Mouse (Mus musculus): ENCODE results near the gene 2610528J11Rik. TPM values are rescaled to one million over a fixed set of nuclear protein-coding genes. Genes with fewer than 3 reads are reported as not detected.

Gene 2610528J11Rik
- polyA plus RNA-seq, 1 experiment from 2014 or later = not detected

DNA sequence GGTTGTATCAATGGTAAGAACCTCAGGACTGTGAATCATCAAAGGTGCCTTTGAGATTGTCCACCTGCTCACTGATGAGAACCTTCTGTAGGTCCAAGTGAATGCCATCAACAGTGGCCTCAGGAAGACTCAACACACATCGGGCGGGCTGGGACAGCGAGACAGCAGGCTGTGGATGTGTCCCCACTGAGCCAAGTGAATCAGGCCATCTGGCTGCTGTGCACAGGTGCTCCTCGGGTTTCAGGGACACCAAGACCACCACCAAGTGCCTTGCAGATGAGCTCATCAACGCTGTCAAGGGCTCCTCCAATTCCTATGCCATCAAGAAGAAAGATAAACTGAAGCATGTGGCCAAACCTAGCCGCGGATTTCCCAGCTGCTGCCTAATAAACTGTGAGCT is 4.6 kb upstream of the 2610528J11Rik start:
- no peaks in the 10 kb centered on the region for H3K36me3 ChIP-seq
- no peak overlapping the region for H3K9ac ChIP-seq
- 89% methylated on average over 7 of the region's 7 CpGs for WGBS
- H3K4me1 ChIP-seq (replicated peaks) = peaks cover 5% of the 10 kb centered on the region
- H3K4me3 ChIP-seq = no peak overlapping the region
- no peak overlapping the region for H3K27ac ChIP-seq (replicated peaks)
- H3K4me2 ChIP-seq = no peak overlapping the region
- ATAC-seq (ENCODE audit: low read depth) = no peak
- no peaks in the 10 kb centered on the region for H3K27me3 ChIP-seq
- no peaks in the 10 kb centered on the region for H3K9me3 ChIP-seq

DNA sequence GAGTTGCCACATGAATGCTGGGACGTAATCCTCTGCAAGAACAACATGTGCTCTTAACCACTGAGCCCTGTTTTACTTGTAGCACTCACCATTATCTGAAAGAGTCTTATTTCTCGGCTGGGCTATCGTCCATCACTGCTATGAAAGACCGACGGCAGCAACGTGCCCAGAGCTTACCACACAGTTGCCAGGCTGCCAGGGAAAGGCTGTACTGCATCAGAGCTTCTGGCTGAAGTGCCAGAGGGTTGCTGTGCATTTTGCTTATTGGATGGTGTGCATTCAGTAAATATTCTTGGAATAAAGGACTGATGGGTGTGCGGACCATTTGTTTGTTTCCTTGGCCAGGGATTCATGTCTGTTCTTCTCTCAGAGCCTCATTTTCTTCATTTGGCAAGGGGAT is 2.8 kb upstream of the 2610528J11Rik start:
- 59% methylated on average over 7 of the region's 7 CpGs for WGBS

GRCm38 (mm10) chr4:118525779-118526178 is 1.0 kb upstream of the 2610528J11Rik start:
- Histone ChIP-seq H3K36me3 (no peaks in the 10 kb centered on the region), H3K4me1 (replicated peaks) (no peaks in the 10 kb centered on the region), H3K9ac (no peak overlapping the region), H3K27me3 (no peaks in the 10 kb centered on the region), H3K9me3 (no peaks in the 10 kb centered on the region), H3K4me2 (no peak overlapping the region), H3K27ac (replicated peaks) (no peak overlapping the region), H3K4me3 (no peak overlapping the region)
- WGBS = 78% methylated on average over 3 of the region's 3 CpGs
- ATAC-seq (ENCODE audit: low read depth) = no peak

More for the DNA sequence above, 2.8 kb upstream of the 2610528J11Rik start:
- Histone ChIP-seq H3K27ac (replicated peaks) (no peak overlapping the region), H3K36me3 (no peaks in the 10 kb centered on the region), H3K9me3 (no peaks in the 10 kb centered on the region), H3K27me3 (no peaks in the 10 kb centered on the region), H3K4me2 (no peak overlapping the region), H3K9ac (no peak overlapping the region), H3K4me1 (replicated peaks) (no peaks in the 10 kb centered on the region), H3K4me3 (no peak overlapping the region)
- no peak for ATAC-seq (ENCODE audit: low read depth)

DNA sequence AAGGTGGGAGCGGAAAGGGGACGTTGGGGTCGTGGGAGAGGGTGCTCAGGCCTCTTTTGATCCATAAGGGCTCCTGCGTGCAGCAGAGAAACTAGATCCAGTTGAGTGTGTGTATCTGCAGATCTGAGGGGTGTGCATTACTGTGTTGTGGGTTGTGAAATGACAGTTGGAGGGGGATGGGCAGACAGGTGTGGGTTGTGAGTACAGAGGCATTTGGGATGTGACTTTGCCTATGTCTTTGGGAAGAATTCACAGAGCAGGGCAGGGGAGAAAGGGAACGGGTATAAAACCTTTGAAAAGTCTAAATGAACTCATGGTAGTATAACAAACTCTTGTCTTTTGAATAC is 509 bp downstream of the 2610528J11Rik start:
- no peak overlapping the region for H3K27ac ChIP-seq (replicated peaks)
- H3K4me2 ChIP-seq = no peak overlapping the region
- no peak overlapping the region for H3K4me3 ChIP-seq
- H3K9ac ChIP-seq = no peak overlapping the region
- no peaks in the 10 kb centered on the region for H3K4me1 ChIP-seq (replicated peaks)
- H3K27me3 ChIP-seq = no peaks in the 10 kb centered on the region
- no peaks in the 10 kb centered on the region for H3K9me3 ChIP-seq
- WGBS = 55% methylated on average over 5 of the region's 5 CpGs
- ATAC-seq (ENCODE audit: low read depth) = no peak
- H3K36me3 ChIP-seq = no peaks in the 10 kb centered on the region

- H3K4me2 ChIP-seq = no peak overlapping the region
These were observed 921 bp downstream of the 2610528J11Rik start for GRCm38 (mm10) chr4:118527720-118528119.

DNA sequence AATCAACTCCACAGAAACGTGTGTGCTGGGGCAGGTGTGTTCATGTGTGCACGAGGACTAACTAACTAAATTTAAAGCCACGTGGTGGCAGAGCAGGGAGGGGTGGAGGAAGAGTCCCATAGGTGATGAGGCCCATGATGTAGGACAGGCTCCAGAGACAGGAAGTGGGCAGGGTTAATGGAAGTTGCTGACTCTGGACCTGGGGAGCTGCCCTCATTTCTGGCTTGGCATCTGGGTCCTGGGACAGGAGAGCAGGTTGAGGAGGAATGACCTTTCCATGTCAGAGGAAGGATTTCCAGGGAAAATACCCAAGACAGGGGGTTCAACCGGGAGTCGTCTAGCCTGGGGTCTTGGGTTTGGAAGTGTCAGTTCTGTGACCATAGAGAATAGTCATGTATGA is 5.9 kb downstream of the 2610528J11Rik start:
- 80% methylated on average over 5 of the region's 5 CpGs for WGBS
- Histone ChIP-seq H3K9me3 (no peaks in the 10 kb centered on the region), H3K27ac (replicated peaks) (no peak overlapping the region), H3K4me3 (no peak overlapping the region), H3K36me3 (no peaks in the 10 kb centered on the region), H3K4me2 (no peak overlapping the region), H3K9ac (no peak overlapping the region), H3K4me1 (replicated peaks) (no peaks in the 10 kb centered on the region), H3K27me3 (no peaks in the 10 kb centered on the region)
- no peak for ATAC-seq (ENCODE audit: low read depth)

More at GRCm38 (mm10) chr4:118527720-118528119, 921 bp downstream of the 2610528J11Rik start:
- 85% methylated on average over 6 of the region's 6 CpGs for WGBS
- Histone ChIP-seq H3K4me1 (replicated peaks) (no peaks in the 10 kb centered on the region), H3K36me3 (no peaks in the 10 kb centered on the region), H3K27ac (replicated peaks) (no peak overlapping the region), H3K9me3 (no peaks in the 10 kb centered on the region), H3K4me3 (no peak overlapping the region), H3K27me3 (no peaks in the 10 kb centered on the region), H3K9ac (no peak overlapping the region)
- ATAC-seq (ENCODE audit: low read depth) = no peak

DNA sequence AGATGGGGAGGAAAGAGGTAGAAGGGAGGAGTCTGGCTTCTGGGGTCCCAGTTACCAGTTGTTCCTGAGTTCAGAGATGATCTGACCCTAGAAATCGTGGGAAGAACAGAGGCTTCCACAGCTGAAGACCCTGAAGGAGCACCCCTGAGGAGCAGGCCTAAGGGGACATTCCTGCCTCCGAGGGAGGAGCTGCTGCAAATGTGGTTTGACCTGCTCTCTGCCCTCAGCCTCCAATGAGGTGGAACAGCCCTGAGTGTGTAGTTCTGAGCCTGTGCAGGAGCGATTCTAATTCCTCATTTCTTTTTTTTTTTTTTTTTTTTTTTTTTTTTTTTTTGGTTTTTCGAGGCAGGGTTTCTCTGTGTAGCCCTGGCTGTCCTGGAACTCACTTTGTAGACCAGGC is 6.4 kb downstream of the 2610528J11Rik start:
- Histone ChIP-seq H3K4me3 (no peak overlapping the region), H3K9me3 (no peaks in the 10 kb centered on the region), H3K27me3 (no peaks in the 10 kb centered on the region), H3K36me3 (no peaks in the 10 kb centered on the region), H3K27ac (replicated peaks) (no peak overlapping the region), H3K4me2 (no peak overlapping the region), H3K4me1 (replicated peaks) (no peaks in the 10 kb centered on the region), H3K9ac (no peak overlapping the region)
- ATAC-seq (ENCODE audit: low read depth) = no peak
- WGBS = 71% methylated on average over 3 of the region's 4 CpGs

DNA sequence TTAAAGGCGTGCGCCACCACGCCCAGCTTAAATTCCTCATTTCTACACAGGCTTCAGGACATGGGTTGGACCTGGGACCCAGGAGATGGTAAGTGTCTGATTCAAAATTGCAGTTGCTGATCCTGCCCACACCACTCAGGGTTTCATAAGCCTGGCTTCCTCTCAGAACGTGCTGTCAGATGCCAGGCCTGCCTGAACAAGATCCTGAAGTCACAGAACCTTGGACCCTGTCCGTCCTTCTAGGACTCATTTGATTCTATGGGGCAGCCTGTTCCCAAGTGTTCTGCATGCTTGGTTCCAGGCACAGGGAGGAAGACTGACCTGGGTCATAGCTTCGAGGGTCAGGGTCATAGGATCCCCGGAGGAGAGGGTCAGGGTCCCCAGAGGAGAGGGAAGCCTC is 6.8 kb downstream of the 2610528J11Rik start:
- Histone ChIP-seq H3K4me2 (no peak overlapping the region), H3K27me3 (no peaks in the 10 kb centered on the region), H3K9ac (no peak overlapping the region), H3K36me3 (no peaks in the 10 kb centered on the region), H3K9me3 (no peaks in the 10 kb centered on the region), H3K4me3 (no peak overlapping the region), H3K4me1 (replicated peaks) (no peaks in the 10 kb centered on the region), H3K27ac (replicated peaks) (no peak overlapping the region)
- ATAC-seq (ENCODE audit: low read depth) = no peak
- WGBS = 85% methylated on average over 7 of the region's 7 CpGs

DNA sequence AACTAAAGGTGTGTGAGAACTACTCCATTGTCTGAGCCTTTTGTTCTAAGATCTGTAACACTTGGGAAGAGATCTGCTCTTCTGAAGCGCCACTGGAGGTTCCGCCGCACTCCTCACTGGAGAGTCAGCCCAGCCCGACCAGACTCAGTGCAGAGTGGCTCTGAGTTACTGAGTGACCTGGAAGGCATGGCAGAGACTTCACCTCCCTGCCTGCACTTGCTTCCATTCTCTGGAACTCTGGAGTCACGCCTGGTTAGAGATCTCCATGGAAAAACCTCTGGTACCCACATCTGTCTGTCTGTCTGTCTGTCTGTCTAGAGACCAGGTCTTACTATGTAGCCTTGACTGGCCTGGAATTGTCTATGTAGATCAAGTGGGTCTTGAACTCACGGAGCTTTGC is 8.8 kb downstream of the 2610528J11Rik start:
- Histone ChIP-seq H3K4me3 (no peak overlapping the region), H3K36me3 (no peaks in the 10 kb centered on the region), H3K9me3 (no peaks in the 10 kb centered on the region), H3K4me1 (replicated peaks) (no peaks in the 10 kb centered on the region), H3K9ac (no peak overlapping the region), H3K4me2 (no peak overlapping the region), H3K27me3 (no peaks in the 10 kb centered on the region), H3K27ac (replicated peaks) (no peak overlapping the region)
- no peak for ATAC-seq (ENCODE audit: low read depth)
- 81% methylated on average over 6 of the region's 6 CpGs for WGBS

- H3K9ac ChIP-seq = no peak overlapping the region
- H3K4me1 ChIP-seq (replicated peaks) = no peaks in the 10 kb centered on the region
- H3K27ac ChIP-seq (replicated peaks) = no peak overlapping the region
- no peaks in the 10 kb centered on the region for H3K9me3 ChIP-seq
- H3K27me3 ChIP-seq = peaks cover 9% of the 10 kb centered on the region; the same call in 1 of the 2 replicates
- H3K36me3 ChIP-seq = no peaks in the 10 kb centered on the region
- no peak overlapping the region for H3K4me2 ChIP-seq
- WGBS = 55% methylated on average over 6 of the region's 6 CpGs
- no peak overlapping the region for H3K4me3 ChIP-seq
- ATAC-seq (ENCODE audit: low read depth) = no peak
These were observed 11.0 kb downstream of the 2610528J11Rik start for GRCm38 (mm10) chr4:118537801-118538200.

- Histone ChIP-seq H3K27me3 (peaks cover 14% of the 10 kb centered on the region; the same call in 1 of the 2 replicates), H3K4me2 (no peak overlapping the region), H3K36me3 (no peaks in the 10 kb centered on the region), H3K4me1 (replicated peaks) (peaks cover 12% of the 10 kb centered on the region), H3K9ac (no peak overlapping the region), H3K4me3 (no peak overlapping the region), H3K27ac (replicated peaks) (no peak overlapping the region), H3K9me3 (no peaks in the 10 kb centered on the region)
- 8% methylated on average over 10 of the region's 10 CpGs for WGBS
- ATAC-seq (ENCODE audit: low read depth) = no peak
These were observed 13.1 kb downstream of the 2610528J11Rik start for GRCm38 (mm10) chr4:118539904-118540303.

DNA sequence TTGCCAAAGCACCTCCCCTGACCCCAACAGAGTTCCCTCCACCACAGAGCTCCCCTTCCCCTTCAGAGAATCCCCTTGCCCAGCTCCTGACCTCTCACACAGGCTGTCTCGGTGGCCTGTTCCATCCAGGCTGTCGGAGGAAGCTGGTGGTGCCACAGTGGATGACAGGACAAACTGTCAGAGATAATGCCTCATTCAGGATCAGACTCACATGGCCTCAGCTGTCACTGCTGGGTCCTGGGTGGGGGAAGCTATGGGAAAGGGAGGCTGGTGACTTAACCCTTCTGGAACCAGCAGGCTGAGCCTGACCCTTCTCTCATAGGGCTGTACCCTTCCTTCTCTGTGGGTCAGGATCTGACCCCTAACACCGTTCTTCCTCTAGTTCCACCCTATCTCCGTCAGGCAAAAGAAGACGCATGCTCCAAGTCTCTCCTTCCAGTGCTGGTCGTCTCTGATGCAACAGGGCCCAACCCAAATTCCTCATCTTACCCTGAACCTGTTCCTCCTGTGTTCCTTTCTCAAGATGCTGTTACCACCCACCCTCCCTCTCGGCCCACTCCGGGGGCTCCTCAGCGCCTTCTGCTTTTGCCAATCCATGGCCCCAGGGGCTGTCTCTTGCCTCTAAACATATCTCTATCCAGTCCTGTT is 15.8 kb downstream of the 2610528J11Rik start:
- Histone ChIP-seq H3K9ac (no peak overlapping the region), H3K4me1 (replicated peaks) (peaks cover 12% of the 10 kb centered on the region), H3K4me3 (no peak overlapping the region), H3K27me3 (peaks cover 14% of the 10 kb centered on the region; the same call in 1 of the 2 replicates), H3K9me3 (peaks cover 2% of the 10 kb centered on the region; the same call in 1 of the 2 replicates), H3K36me3 (no peaks in the 10 kb centered on the region), H3K4me2 (no peak overlapping the region; the same call in 1 of the 2 replicates), H3K27ac (replicated peaks) (no peak overlapping the region)
- 67% methylated on average over 9 of the region's 9 CpGs for WGBS
- ATAC-seq (ENCODE audit: low read depth) = no peak

DNA sequence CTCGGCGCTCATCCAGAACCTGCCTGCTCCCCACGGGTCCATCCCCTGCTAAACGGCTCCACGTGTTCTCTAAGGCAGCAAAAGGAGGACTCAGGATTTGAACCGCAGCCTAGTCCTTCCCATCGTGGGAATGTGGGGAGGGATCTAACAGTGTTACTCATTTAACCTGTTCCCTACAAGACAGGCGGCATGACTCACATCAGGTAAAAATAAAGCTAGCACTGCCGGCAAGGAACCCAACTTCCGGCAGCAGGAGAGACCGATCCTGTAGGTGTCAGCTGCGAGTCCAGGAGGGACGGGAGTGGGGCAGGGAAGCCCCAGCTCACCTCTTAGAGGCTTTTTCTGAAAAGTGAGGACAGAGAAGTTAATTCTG is 16.3 kb downstream of the 2610528J11Rik start:
- ATAC-seq (ENCODE audit: low read depth) = no peak
- Histone ChIP-seq H3K4me2 (peak overlapping the region; percentile 61), H3K36me3 (no peaks in the 10 kb centered on the region), H3K9ac (no peak overlapping the region), H3K4me3 (peak overlapping the region; percentile 27), H3K27me3 (peaks cover 14% of the 10 kb centered on the region; the same call in 1 of the 2 replicates), H3K9me3 (peaks cover 2% of the 10 kb centered on the region; the same call in 1 of the 2 replicates), H3K27ac (replicated peaks) (no peak overlapping the region), H3K4me1 (replicated peaks) (peaks cover 12% of the 10 kb centered on the region)
- WGBS = 25% methylated on average over 13 of the region's 13 CpGs
